Mouse (Mus musculus) C2C12 (cell line): ENCODE data around the gene Slc2a5. TPM values are rescaled to one million over a fixed set of nuclear protein-coding genes. Genes with fewer than 3 reads are reported as not detected.

ENCODE experiments used
- H3K27me3 ChIP-seq: one replicate; pipeline ENCODE4 v1.6.1; 2011; ENCODE audit not compliant: control insufficient read depth, insufficient read depth, insufficient read length
- H3K36me3 ChIP-seq: one replicate; pipeline ENCODE4 v1.6.1; 2011; ENCODE audit not compliant: control insufficient read depth, insufficient read depth
- H3K4me3 ChIP-seq: one replicate; pipeline ENCODE4 v1.5.1; 2011; ENCODE audit warnings: mild to moderate bottlenecking, control low read depth; ENCODE audit not compliant: poor library complexity, insufficient read depth, severe bottlenecking
- H3K79me2 ChIP-seq: one replicate; pipeline ENCODE4 v1.6.1; 2011; ENCODE audit not compliant: control insufficient read depth, insufficient read depth
- H3K79me3 ChIP-seq: one replicate; pipeline ENCODE4 v1.6.1; 2011; ENCODE audit warnings: low read depth, control low read depth
- H3ac ChIP-seq: one replicate; pipeline ENCODE3; 2011; ENCODE audit warnings: low read depth; ENCODE audit not compliant: control insufficient read depth, insufficient read length
- CEBPB ChIP-seq: IDR thresholded peaks from one replicate; pipeline ENCODE4 v1.6.1; 2011; ENCODE audit warnings: low read depth, mild to moderate bottlenecking, control low read depth, moderate library complexity
- CTCF ChIP-seq: IDR thresholded peaks from one replicate; pipeline ENCODE4 v1.5.1; 2011; ENCODE audit not compliant: control insufficient read depth, insufficient read depth, insufficient read length
- FOSL1 ChIP-seq: IDR thresholded peaks from one replicate; pipeline ENCODE4 v1.8.0; 2011; ENCODE audit warnings: mild to moderate bottlenecking, low read length; ENCODE audit not compliant: poor library complexity, insufficient read depth, severe bottlenecking
- MAX ChIP-seq: IDR thresholded peaks from one replicate; pipeline ENCODE4 v1.6.1; 2011; ENCODE audit warnings: mild to moderate bottlenecking, control low read depth
- MYOD1 ChIP-seq: IDR thresholded peaks from one replicate; pipeline ENCODE4 v1.6.1; 2011; ENCODE audit warnings: low read depth; ENCODE audit not compliant: control insufficient read depth, insufficient read length
- MYOG ChIP-seq: IDR thresholded peaks from one replicate; pipeline ENCODE4 v1.6.1; 2011; ENCODE audit not compliant: control insufficient read depth, insufficient read length; ENCODE audit errors: extremely low read depth
- USF1 ChIP-seq: IDR thresholded peaks from one replicate; pipeline ENCODE4 v1.6.1; 2011; ENCODE audit warnings: low read depth, mild to moderate bottlenecking, control low read depth, moderate library complexity
- polyA plus RNA-seq: library from polyadenylated mRNA; unstranded; fragments of >200 nt; fragmentation: generic; extraction: Trizol; gene quantifications from one replicate; pipeline ENCODE4 v1.2.1, GENCODE M21; 2012; ENCODE audit warnings: missing spikeins

Gene Slc2a5
- polyA plus RNA-seq, 1 experiment = not detected

- no peak overlapping the region for H3K4me3 ChIP-seq
- H3K36me3 ChIP-seq = no peaks in the 10 kb centered on the region
Measured at GRCm38 (mm10) chr4:150146286-150146685, 27.2 kb downstream of the Slc2a5 start.

GRCm38 (mm10) chr4:150151045-150151444 is 32.0 kb downstream of the Slc2a5 start:
- peaks cover 21% of the 10 kb centered on the region for H3K27me3 ChIP-seq
- no peak overlapping the region for H3ac ChIP-seq
- no peaks in the 10 kb centered on the region for H3K79me2 ChIP-seq
- H3K4me3 ChIP-seq = no peak overlapping the region
- H3K79me3 ChIP-seq = no peaks in the 10 kb centered on the region
- H3K36me3 ChIP-seq = no peaks in the 10 kb centered on the region
- no peak for TF ChIP-seq USF1
- TF ChIP-seq FOSL1 = no peak
- TF ChIP-seq MYOD1 = no peak
- no peak for TF ChIP-seq CEBPB
- TF ChIP-seq MAX = no peak
- no peak for TF ChIP-seq CTCF
- no peak for TF ChIP-seq MYOG

More at GRCm38 (mm10) chr4:150146286-150146685, 27.2 kb downstream of the Slc2a5 start:
- Histone ChIP-seq H3K79me3 (no peaks in the 10 kb centered on the region), H3K27me3 (peaks cover 4% of the 10 kb centered on the region), H3K79me2 (no peaks in the 10 kb centered on the region), H3ac (no peak overlapping the region)
- no peak for TF ChIP-seq MYOD1
- TF ChIP-seq FOSL1 = no peak
- no peak for TF ChIP-seq CTCF
- TF ChIP-seq MYOG = no peak
- TF ChIP-seq MAX = no peak
- TF ChIP-seq CEBPB = peak; percentile 79
- TF ChIP-seq USF1 = no peak

- Histone ChIP-seq H3K27me3 (peaks cover 24% of the 10 kb centered on the region), H3K36me3 (no peaks in the 10 kb centered on the region), H3K79me2 (no peaks in the 10 kb centered on the region), H3K79me3 (no peaks in the 10 kb centered on the region), H3ac (no peak overlapping the region), H3K4me3 (no peak overlapping the region)
- TF ChIP-seq CTCF (no peak), CEBPB (no peak), MYOD1 (no peak), MYOG (no peak), USF1 (no peak), MAX (no peak), FOSL1 (no peak)
Measured at GRCm38 (mm10) chr4:150152483-150152882, 33.4 kb downstream of the Slc2a5 start.

GRCm38 (mm10) chr4:150155301-150155700 is 36.2 kb downstream of the Slc2a5 start:
- Histone ChIP-seq H3K36me3 (no peaks in the 10 kb centered on the region), H3K4me3 (no peak overlapping the region), H3K79me3 (no peaks in the 10 kb centered on the region), H3K27me3 (peaks cover 32% of the 10 kb centered on the region), H3K79me2 (no peaks in the 10 kb centered on the region), H3ac (no peak overlapping the region)
- TF ChIP-seq MYOD1 (no peak), FOSL1 (no peak), MYOG (no peak), CTCF (no peak), CEBPB (no peak), MAX (no peak), USF1 (no peak)

DNA sequence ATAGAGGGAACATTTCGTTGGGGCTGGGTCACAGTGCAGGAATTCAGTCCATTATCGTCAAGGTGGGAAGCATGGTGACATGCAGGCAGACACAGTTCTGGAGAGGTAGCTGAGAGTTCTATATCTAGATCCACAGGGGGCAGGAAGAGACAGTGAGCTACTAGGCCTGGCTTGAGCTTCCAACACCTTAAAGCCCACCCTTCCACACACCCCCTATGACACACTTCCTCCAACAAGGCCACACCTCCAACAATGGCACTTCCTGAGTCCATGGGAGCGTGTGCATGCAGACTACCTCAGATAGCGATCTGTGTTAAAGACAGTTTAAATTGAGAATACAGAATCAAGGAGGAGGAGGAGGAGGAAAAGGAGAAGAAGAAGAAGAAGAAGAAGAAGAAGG is 36.6 kb downstream of the Slc2a5 start:
- no peaks in the 10 kb centered on the region for H3K36me3 ChIP-seq
- H3K27me3 ChIP-seq = peaks cover 32% of the 10 kb centered on the region
- no peak for TF ChIP-seq CTCF
- no peak for TF ChIP-seq MAX
- no peak for TF ChIP-seq MYOD1
- TF ChIP-seq CEBPB = no peak
- TF ChIP-seq FOSL1 = no peak
- no peaks in the 10 kb centered on the region for H3K79me2 ChIP-seq
- no peak overlapping the region for H3ac ChIP-seq
- H3K79me3 ChIP-seq = no peaks in the 10 kb centered on the region
- H3K4me3 ChIP-seq = no peak overlapping the region
